In genomic region chr15:31989593-31990290, GRCm38 (mm10) we compare ENCODE assay signal across 10 mouse cellular contexts.
A peak's percentile ranks its signal among the peaks of the same experiment; 100 is the strongest.
DNase-seq lines count a peak whose midpoint lies in the region; ATAC-seq and TF ChIP-seq lines count a peak whose summit lies in the region.
"Had no signal": no experiment of that assay in that cellular context is flagged by ENCODE, and none has a peak within 500 bp of the region (broad histone marks: within the 10 kb centered on the region; RNA-seq: fewer than 3 reads in every experiment).

No protein-coding gene starts in this region.

- TF ChIP-seq CTCF in kidney, adult 2 months (conservative IDR thresholded peaks at IDR 0.05; ENCODE audit: insufficient read depth, insufficient read length, low read depth, low read length): no peak
- TF ChIP-seq CTCF in intestine, postnatal 0 days (IDR thresholded peaks at IDR 0.05; ENCODE audit: low read depth): no peak

- H3K9me3 ChIP-seq in intestine, postnatal 0 days (ENCODE audit: control insufficient read depth): no peaks in the 10 kb centered on the region
- H3K9me3 ChIP-seq: embryonic facial prominence, embryonic 15.5 days; neural tube, embryonic 12.5 days had no signal

- no peak overlapping the region for H3K27ac ChIP-seq in kidney, adult 2 months (ENCODE audit: insufficient read depth, low read depth, low read length)
- H3K27ac ChIP-seq in intestine, postnatal 0 days (ENCODE audit: low read depth, low read length): no peak overlapping the region
- H3K27ac ChIP-seq: embryonic facial prominence, embryonic 15.5 days; neural tube, embryonic 12.5 days had no signal

- no peak overlapping the region for H3K4me2 ChIP-seq in intestine, postnatal 0 days (replicated peaks; ENCODE audit: low read depth)
- H3K4me2 ChIP-seq: embryonic facial prominence, embryonic 15.5 days; neural tube, embryonic 12.5 days had no signal

- ATAC-seq in intestine, postnatal 0 days: no peak

- H3K4me3 ChIP-seq in kidney, adult 2 months (ENCODE audit: insufficient read depth, low read depth, low read length): no peak overlapping the region
- no peak overlapping the region for H3K4me3 ChIP-seq in intestine, postnatal 0 days (ENCODE audit: low read depth, low read length)
- H3K4me3 ChIP-seq: embryonic facial prominence, embryonic 15.5 days; neural tube, embryonic 12.5 days had no signal

- H3K9ac ChIP-seq in intestine, postnatal 0 days (ENCODE audit: low read depth, low read length): no peak overlapping the region
- H3K9ac ChIP-seq: embryonic facial prominence, embryonic 15.5 days; neural tube, embryonic 12.5 days had no signal

- intact Hi-C loops in heart, postnatal 36 days (cut with DNase I): no loop called here

- no peaks in the 10 kb centered on the region for H3K27me3 ChIP-seq in kidney, adult 2 months (replicated peaks; ENCODE audit: control insufficient read depth, insufficient read depth, low read length)
- H3K27me3 ChIP-seq in intestine, postnatal 0 days (replicated peaks; ENCODE audit: control insufficient read depth, insufficient read depth, low read length): no peaks in the 10 kb centered on the region
- H3K27me3 ChIP-seq: embryonic facial prominence, embryonic 15.5 days; neural tube, embryonic 12.5 days had no signal

- peak; percentile 88 for DNase-seq in heart, adult 11 months
- no peak for DNase-seq in heart, postnatal 36 days
- DNase-seq in Muller cell, postnatal 12 days (ENCODE audit: inconsistent ontology term): peak; percentile 66
- DNase-seq in cerebellum, adult 9-11 months: peak; percentile 98
- peak; percentile 55 for DNase-seq in layer of hippocampus, adult 8-10 months (ENCODE audit: low spot score in 2 of 2)
- no peak for DNase-seq in kidney, adult 2 months
- DNase-seq in kidney, postnatal 10 days: no peak

- WGBS in kidney, adult 2 months: 81% methylated on average over 6 of the region's 6 CpGs
- WGBS in intestine, postnatal 0 days: 85% methylated on average over 6 of the region's 6 CpGs

- no peaks in the 10 kb centered on the region for H3K4me1 ChIP-seq in kidney, adult 2 months (ENCODE audit: control insufficient read depth, insufficient read depth, low read length)
- no peaks in the 10 kb centered on the region for H3K4me1 ChIP-seq in intestine, postnatal 0 days (replicated peaks; ENCODE audit: control insufficient read depth, insufficient read depth, low read length)
- H3K4me1 ChIP-seq: embryonic facial prominence, embryonic 15.5 days; neural tube, embryonic 12.5 days had no signal

- H3K36me3 ChIP-seq in kidney, adult 2 months (ENCODE audit: control insufficient read depth, insufficient read depth, low read length): no peaks in the 10 kb centered on the region
- no peaks in the 10 kb centered on the region for H3K36me3 ChIP-seq in intestine, postnatal 0 days (ENCODE audit: control insufficient read depth, insufficient read depth)
- H3K36me3 ChIP-seq: embryonic facial prominence, embryonic 15.5 days; neural tube, embryonic 12.5 days had no signal

- no peak for TF ChIP-seq POLR2A in kidney, adult 2 months (IDR thresholded peaks at IDR 0.05; ENCODE audit: low read depth, low read length)

Comparison
In these comparisons a context has a peak if more than half of its experiments do, and no peak if none do; other contexts are left out.
1. DNase-seq: peak in heart, adult 11 months (single experiment), Muller cell, postnatal 12 days (single experiment), cerebellum, adult 9-11 months (single experiment) and layer of hippocampus, adult 8-10 months (2 of 2); none in heart, postnatal 36 days (0 of 2), kidney, adult 2 months (single experiment) and kidney, postnatal 10 days (single experiment).